Mouse (Mus musculus): Measurements from ENCODE around the gene Sstr4.

The Sstr4 gene

DNA sequence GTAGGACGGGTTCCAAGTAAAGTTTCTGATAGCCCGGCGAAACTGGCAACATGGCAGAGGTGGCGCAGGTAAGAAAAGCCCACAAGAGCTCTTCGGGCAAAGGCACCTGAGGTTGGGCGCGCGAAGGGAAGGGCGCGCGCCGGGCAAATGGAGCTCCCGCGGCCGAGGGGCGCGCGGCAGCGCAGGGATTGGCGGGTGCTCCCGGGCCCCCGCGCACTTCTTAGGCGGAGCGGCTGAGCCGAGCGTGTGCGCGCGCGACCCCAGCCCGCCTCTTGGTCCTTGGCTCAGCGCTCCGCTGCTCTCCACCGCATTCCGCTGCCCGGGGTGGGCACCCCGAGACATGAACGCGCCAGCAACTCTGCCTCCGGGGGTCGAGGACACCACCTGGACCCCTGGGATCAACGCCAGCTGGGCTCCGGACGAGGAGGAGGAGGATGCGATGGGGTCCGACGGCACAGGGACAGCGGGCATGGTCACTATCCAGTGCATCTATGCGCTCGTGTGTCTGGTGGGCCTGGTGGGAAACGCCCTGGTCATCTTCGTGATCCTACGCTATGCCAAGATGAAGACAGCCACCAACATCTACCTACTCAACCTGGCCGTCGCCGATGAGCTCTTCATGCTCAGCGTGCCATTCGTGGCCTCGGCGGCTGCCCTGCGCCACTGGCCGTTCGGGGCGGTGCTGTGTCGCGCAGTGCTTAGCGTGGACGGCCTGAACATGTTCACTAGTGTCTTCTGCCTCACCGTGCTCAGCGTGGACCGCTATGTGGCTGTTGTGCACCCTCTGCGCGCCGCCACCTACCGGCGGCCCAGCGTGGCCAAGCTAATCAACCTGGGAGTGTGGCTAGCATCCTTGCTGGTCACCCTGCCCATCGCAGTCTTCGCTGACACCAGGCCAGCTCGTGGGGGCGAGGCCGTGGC is at the start of gene Sstr4:
Gene Sstr4, plus strand, starts transcription at position 214 of the 921 bp plus-strand sequence.
- DNase-seq (ENCODE audit: low read depth, low spot score), result peak; percentile 31

GRCm38 (mm10) chr2:148345373-148345772 is 49.8 kb upstream of the Sstr4 start:
- no peak for DNase-seq (ENCODE audit: low read depth, low spot score)

- DNase-seq (ENCODE audit: low read depth, low spot score), result no peak
Observed at GRCm38 (mm10) chr2:148346976-148347375, 48.2 kb upstream of the Sstr4 start.

DNA sequence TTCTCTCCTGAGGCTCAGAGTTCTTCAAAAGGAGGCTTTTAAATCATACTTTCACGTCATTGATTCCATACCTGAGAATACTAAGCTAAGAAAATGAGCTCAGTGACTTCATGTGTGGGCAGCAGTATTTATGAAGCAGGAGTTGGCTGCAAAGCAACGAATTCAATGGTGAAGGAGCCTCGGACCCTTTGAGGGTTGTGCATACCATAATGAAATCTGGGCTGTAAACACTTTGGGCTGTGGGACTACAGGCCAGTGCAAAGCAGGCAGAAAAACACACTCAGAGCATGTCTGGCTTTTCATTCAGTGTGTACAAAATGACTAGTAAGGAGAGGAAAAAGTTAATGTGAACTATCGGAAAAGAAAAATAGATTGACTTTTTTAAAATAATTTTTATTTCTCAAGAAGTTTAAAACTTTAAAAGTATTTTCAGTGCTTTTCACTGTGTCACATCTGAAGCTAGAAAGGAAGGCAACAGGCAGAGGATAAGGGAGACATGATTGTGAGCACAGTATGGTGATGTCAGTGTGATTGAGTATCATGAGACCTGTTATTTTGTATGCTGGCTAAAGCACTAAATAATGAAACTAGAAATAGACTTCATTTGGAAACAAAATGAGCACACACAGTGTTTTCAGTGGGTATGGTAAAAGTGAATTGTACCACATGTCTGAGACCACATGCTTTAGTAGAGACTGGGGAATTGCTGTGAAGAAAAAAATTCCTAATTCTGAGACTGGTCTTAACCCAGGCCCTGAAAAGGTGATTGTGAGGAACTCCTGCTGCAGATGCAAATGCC is 45.4 kb upstream of the Sstr4 start:
- no peak for DNase-seq (ENCODE audit: low read depth, low spot score)

DNA sequence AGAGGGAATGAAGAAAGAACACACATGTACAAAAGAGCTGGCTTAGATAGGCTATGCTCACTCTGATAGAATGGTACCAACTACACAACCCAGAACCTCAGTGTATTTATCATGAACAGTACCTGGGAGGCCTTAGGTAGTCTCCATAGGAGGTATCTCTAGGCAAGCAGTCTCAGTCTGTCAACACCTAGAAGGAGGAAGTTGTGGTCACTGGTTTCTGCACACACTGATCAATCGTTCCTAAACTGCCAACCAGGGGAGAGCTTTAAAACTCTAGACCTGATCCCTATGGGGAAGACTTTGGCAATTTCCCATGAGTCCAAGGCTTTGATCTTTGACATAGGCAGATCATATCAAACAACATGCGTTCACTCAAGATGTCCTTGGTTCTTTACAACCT is 44.7 kb upstream of the Sstr4 start:
- DNase-seq (ENCODE audit: low read depth, low spot score), result no peak

GRCm38 (mm10) chr2:148352655-148353054 is 42.5 kb upstream of the Sstr4 start:
- no peak for DNase-seq (ENCODE audit: low read depth, low spot score)

GRCm38 (mm10) chr2:148357145-148357544 is 38.0 kb upstream of the Sstr4 start:
- DNase-seq (ENCODE audit: low read depth, low spot score), result no peak

DNA sequence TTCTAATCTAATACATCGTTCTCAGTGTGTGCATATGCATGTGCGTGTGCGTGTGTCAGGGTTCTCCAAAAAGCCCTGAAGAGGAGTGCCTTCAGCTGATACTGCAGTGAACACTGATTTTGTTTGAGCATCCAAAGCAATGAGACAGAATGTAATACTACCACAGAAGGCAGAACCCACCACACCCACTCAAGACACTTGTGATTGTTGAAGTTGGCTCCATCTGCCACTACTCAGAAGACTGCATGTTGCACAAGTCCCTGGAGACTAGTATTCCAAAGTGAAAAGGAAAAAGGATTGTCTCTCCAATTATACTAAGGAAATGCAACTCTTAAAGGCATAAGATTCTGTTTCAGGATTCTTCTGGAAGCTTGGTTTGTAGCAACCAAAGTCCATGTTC is 30.6 kb upstream of the Sstr4 start:
- no peak for DNase-seq (ENCODE audit: low read depth, low spot score)

DNA sequence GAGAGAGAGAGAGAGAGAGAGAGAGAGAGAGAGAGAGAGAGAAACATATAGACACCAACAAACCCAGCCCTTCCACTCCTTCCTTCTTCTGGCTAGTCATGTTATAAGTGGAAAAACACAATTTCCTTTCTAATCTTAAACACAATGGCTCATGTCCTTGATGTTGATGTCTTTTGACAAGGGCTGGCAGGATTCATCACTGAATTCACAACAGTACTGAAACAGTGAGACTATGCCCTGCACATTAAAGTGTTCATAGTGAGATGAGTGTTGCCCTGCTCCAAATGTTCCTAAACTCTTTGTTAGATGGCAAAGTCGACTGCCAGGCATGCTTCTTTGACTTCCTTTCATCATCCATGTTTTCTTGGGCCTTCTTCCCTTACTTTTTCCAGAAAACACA is 29.9 kb upstream of the Sstr4 start:
- DNase-seq (ENCODE audit: low read depth, low spot score), result no peak

GRCm38 (mm10) chr2:148371743-148372630 is 23.2 kb upstream of the Sstr4 start:
- DNase-seq (ENCODE audit: low read depth, low spot score), result no peak

- DNase-seq (ENCODE audit: low read depth, low spot score), result no peak
Observed at GRCm38 (mm10) chr2:148373602-148374071, 21.5 kb upstream of the Sstr4 start.

GRCm38 (mm10) chr2:148375326-148376150 is 19.6 kb upstream of the Sstr4 start:
- peak; percentile 55 for DNase-seq (ENCODE audit: low read depth, low spot score)

DNA sequence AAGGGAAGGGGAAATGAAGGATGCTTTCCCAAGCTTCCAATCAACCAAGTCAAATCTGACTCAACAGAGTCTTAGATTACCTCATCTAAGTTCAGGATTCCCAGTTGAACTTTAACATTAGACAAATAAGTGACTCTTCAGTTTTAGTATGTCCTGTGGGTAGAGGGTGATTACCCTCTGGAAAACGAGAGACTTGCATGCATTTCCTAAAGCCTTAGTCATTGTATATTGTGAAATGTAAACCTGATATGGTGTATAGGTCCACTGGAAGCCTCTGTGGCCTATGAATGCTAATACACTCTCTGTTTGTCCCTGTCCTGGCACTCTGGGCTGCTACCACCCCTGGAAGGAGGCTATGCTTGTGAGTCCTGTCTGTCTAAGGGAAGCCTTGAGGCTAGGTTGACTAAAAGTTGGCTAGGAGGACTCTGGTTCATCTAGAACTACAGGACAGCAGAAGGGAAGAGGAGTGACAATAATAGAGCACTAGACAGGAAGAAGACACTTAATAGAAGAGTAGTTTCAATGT is 16.3 kb upstream of the Sstr4 start:
- DNase-seq (ENCODE audit: low read depth, low spot score), result no peak

DNA sequence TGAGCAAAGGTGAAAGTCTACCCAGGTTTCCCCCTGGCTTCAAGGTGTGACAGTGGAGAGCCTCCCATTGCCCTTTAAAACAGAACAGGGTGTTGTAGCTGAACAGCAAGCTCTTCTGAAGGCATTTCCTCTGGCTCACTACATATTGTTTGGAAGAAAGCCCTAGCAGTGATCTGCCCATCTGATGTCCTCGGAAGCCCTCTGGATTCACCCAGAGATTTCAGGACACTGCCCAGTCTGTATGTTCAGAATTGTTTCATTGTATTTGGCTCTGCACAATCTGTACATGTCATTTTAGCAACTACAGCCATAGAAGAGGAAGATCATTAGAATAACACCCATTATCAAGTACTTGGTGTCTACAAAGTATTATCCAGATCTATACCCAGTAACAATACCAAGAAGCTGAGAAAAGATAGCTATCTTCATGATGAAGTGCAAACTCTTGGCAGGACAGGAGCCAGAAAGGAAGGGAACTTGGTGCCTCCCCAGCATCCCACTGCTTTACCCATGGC is 15.2 kb upstream of the Sstr4 start:
- no peak for DNase-seq (ENCODE audit: low read depth, low spot score)

GRCm38 (mm10) chr2:148381076-148381475 is 14.1 kb upstream of the Sstr4 start:
- DNase-seq (ENCODE audit: low read depth, low spot score), result no peak

DNA sequence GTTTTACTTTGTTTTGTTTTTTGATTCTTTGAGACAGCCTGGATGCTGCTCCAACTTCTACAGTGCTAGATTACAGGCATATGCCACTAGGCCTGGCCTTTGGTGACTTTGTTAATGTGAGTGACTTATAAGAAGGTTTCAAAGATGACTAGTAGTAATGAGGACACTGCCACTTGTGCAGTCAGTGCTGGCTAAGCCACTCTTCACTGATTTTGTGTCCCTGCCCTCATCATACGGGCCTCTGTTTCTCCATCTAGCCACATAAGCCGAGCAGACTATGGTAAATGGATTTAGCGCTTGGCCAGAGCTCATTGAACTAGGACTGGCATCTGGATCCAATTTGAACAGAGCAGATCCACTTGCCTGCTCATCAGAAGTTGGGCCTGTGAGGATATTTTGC is 8.7 kb upstream of the Sstr4 start:
- no peak for DNase-seq (ENCODE audit: low read depth, low spot score)

DNA sequence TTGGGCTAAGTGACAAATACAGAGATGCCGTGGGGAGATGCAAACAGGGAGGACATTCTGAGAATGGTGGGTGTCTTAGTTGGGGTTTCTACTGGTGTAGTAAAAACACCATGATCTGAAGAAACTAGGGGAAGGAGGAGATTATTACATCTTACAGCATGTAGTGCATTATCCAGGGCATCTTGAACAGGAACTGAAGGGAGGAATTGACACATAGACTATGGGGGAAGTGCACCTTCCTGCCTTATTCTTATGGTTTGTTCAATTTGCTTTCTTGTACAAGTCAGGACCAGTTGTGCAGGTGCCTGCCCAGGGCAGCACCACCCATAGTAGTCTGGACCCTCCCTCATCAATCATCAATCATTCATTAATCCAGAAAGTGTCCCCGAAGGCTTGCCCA is 8.2 kb upstream of the Sstr4 start:
- no peak for DNase-seq (ENCODE audit: low read depth, low spot score)

DNA sequence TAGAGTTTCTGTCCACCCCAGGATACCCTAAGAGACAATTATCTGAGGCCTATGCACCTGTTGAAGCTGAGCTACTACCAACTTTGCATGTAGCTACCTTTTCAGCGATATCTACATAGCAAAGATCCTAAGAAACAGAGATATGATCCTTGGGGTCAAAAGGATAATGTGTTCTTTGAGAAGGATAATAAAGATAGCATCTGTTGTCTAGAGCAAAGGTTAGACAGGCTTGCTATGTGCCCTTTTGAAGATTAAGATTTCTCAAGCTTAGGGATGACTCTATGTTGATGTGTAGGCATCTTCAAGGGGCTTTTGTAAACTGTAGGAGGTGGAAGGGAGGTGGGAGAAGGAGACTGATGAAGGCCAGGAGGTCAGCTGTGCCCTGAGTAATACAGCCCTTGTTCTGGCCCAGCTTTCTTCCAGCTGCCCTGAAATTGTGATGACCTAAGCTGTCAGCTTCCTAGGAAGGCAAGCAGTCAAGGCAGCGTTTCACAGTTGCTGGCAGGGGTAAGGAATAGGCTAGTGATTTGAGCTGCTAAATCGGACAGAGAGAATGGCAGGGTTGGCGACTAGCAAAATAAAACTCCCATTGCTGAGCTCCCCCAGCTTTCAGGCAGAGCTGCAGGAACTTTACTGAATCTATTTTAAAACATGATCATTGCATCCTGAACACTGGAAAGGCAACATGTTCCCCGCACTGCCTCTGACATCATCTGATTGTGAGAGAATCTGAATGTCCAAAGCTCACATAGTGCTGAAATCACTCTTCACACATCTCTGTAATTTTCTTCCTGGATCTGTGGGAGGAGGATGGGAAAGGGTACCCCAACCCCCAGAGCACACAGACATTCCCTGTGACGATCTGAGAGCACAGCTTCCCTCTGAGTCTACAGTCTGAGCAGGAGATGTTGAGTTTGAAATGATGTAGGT is 7.2 kb upstream of the Sstr4 start:
- DNase-seq (ENCODE audit: low read depth, low spot score), result no peak

DNA sequence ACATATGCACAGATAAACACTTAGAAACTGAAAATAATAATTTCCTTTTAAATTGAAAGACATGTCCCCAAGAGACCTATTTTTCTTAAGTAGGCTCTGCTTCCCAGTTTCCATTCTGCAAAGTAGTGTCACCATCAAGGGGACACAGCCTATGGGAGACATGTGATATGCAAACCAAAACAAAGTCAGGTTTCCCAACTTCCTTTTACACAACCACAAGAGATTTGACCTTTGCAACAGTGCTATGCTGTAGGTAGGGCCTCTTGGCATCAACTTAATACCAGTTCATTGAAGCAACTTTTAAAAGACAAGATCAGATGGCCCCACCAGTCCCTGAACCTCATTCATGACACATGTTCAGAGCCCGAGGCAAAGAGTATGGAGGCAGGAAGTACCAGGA is 2.0 kb upstream of the Sstr4 start:
- no peak for DNase-seq (ENCODE audit: low read depth, low spot score)
